Mouse (Mus musculus) bone marrow macrophage, adult 2 months (primary cell): ENCODE results near the gene Ddost.
A peak's percentile ranks its signal among the peaks of the same experiment; 100 is the strongest.

Experiments used
- CTCF ChIP-seq: IDR thresholded peaks from 2 replicates; pipeline ENCODE4 v1.5.1; 2012; ENCODE audit warnings: low read depth, mild to moderate bottlenecking, low read length, moderate library complexity
- POLR2A ChIP-seq: IDR thresholded peaks from 2 replicates; pipeline ENCODE4 v1.6.1; 2012; ENCODE audit warnings: mild to moderate bottlenecking, low read depth, low read length, borderline replicate concordance

- TF ChIP-seq POLR2A, result no peak
- peak; percentile 53; the same call in 1 of the 2 replicates for TF ChIP-seq CTCF
Observed at GRCm38 (mm10) chr4:138311595-138311994, 7.1 kb downstream of the Ddost start.
